8 mouse cellular contexts compared by ENCODE assay signal in the genomic region with DNA sequence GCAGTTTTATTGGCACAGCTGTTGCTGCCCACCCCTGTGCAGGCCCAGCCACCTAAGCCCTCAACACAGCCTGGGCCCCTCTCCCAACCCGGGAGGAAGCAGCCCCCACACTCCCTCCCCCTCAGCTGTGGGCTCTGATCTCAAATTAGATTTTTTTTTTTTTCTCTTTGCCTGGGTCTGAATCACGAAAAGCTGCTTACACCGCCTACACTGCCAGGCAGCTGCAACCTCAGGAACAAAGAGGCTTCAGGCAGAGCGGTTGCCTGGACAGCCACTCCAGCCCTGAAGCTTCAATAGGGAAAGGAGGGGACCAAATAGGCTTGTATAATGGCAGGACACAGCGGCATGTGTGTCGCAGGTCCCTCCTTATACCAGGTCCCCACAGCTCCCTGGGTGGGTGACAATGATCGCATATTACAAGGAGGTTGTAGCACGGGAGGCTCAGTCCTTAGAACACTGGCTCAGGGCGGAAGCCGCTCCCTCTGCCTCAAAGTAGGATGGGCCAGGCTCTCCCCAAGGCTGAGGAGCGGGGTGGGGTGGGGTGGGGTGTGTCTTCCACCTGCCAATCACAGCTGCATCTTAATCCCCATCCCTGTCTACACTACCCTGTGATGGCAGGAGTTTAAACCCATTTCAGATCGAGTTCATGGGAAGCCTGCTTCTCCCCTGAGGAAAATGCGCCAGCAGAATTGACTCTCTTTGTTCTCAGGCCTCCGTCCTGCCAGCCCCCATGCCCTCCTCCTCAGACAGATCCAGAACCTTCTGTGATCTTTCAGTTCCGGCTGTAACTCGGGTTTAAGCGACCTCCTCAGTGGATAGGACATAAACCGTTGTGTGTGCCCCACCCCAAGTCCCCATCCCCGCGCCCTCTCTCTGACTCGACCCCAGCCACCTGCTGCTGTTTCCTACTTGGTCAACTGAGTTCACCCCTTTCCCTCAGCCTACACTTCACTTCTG. TPM values are rescaled to one million over a fixed set of nuclear protein-coding genes. Genes with fewer than 3 reads are reported as not detected.
DNase-seq lines count a peak whose midpoint lies in the region; ATAC-seq and TF ChIP-seq lines count a peak whose summit lies in the region.

No protein-coding gene starts in this region.

- H3K4me2 ChIP-seq in heart, embryonic 14.5 days (ENCODE audit: low read length), result peak overlapping the region; percentile 40; the same call in 1 of the 2 replicates
- H3K4me2 ChIP-seq in midbrain, embryonic 16.5 days (ENCODE audit: low read length), result peak overlapping the region; percentile 48

- WGBS in heart, embryonic 14.5 days, result 37% methylated on average over 21 of the region's 21 CpGs
- WGBS in heart, adult 2 months, result 43% methylated on average over 21 of the region's 21 CpGs
- WGBS in midbrain, embryonic 16.5 days, result 3% methylated on average over 21 of the region's 21 CpGs
- WGBS in thymus, adult 2 months, result 2% methylated on average over 21 of the region's 21 CpGs

- TF ChIP-seq EP300 in heart, adult 2 months (IDR thresholded peaks at IDR 0.05; ENCODE audit: insufficient read depth, low read depth, low read length), result no peak

- peak overlapping the region; percentile 41; the same call in 1 of the 2 replicates for H3K9ac ChIP-seq in heart, embryonic 14.5 days (ENCODE audit: low read length)
- no peak overlapping the region for H3K9ac ChIP-seq in heart, adult 2 months (ENCODE audit: low read depth, low read length)
- peak overlapping the region; percentile 69 for H3K9ac ChIP-seq in midbrain, embryonic 16.5 days (ENCODE audit: low read depth, low read length)

- H3K79me2 ChIP-seq in heart, adult 2 months (replicated peaks; ENCODE audit: control insufficient read depth, insufficient read depth, low read length), result no peaks in the 10 kb centered on the region

- H3K4me3 ChIP-seq in heart, embryonic 14.5 days (ENCODE audit: control insufficient read depth in 1 of 2, insufficient read depth in 1 of 2, low read depth in 1 of 2, low read length in 2 of 2), result no peak overlapping the region
- H3K4me3 ChIP-seq in heart, adult 2 months, result no peak overlapping the region
- H3K4me3 ChIP-seq in left cerebral cortex, adult 2 months, result peak overlapping the region; percentile 39; the same call in 1 of the 2 replicates
- peak overlapping the region; percentile 11 for H3K4me3 ChIP-seq in midbrain, embryonic 16.5 days (ENCODE audit: low read depth, low read length)
- H3K4me3 ChIP-seq in thymus, adult 2 months (ENCODE audit: control insufficient read depth, insufficient read depth, low read length), result peak overlapping the region; percentile 30

- ATAC-seq in heart, embryonic 14.5 days (ENCODE audit: insufficient number of reproducible peaks, insufficient read depth, low FRiP score, low read depth), result no peak
- peak; percentile 92 for ATAC-seq in midbrain, embryonic 16.5 days
- ATAC-seq in monocyte, adult 5-6 weeks (replicated peaks; ENCODE audit: insufficient number of reproducible peaks, low FRiP score, low TSS enrichment, poor library complexity, severe bottlenecking), result no peak

- H3K4me1 ChIP-seq in heart, embryonic 14.5 days (ENCODE audit: control insufficient read depth in 2 of 2, insufficient read depth in 2 of 2, low read length in 2 of 2), result peaks cover 11 to 12% of the 10 kb centered on the region in 2 experiments
- H3K4me1 ChIP-seq in heart, adult 2 months (ENCODE audit: control insufficient read depth, insufficient read depth, low read length), result no peaks in the 10 kb centered on the region
- H3K4me1 ChIP-seq in midbrain, embryonic 16.5 days (ENCODE audit: control insufficient read depth, insufficient read depth, low read length), result peaks cover 14% of the 10 kb centered on the region
- peaks cover 55% of the 10 kb centered on the region for H3K4me1 ChIP-seq in thymus, adult 2 months (replicated peaks; ENCODE audit: control insufficient read depth, insufficient read depth, low read length)

- TF ChIP-seq CTCF in heart, adult 2 months (IDR thresholded peaks at IDR 0.05), result no peak
- TF ChIP-seq CTCF in left cerebral cortex, adult 2 months (IDR thresholded peaks at IDR 0.05), result no peak
- TF ChIP-seq CTCF in thymus, adult 2 months (IDR thresholded peaks at IDR 0.05; ENCODE audit: borderline replicate concordance, control insufficient read depth, extremely low read depth, insufficient read depth, low read length, poor library complexity), result no peak

- peak overlapping the region in 1 of 2 experiments; percentile 33; a peak in 1 of 4 replicates for H3K27ac ChIP-seq in heart, embryonic 14.5 days (replicated peaks in 1 of 2; ENCODE audit: control insufficient read depth in 1 of 2, insufficient read depth in 1 of 2, low read depth in 2 of 2, low read length in 2 of 2)
- H3K27ac ChIP-seq in heart, adult 2 months, result no peak overlapping the region
- H3K27ac ChIP-seq in left cerebral cortex, adult 2 months, result peak overlapping the region; percentile 98
- H3K27ac ChIP-seq in midbrain, embryonic 16.5 days (ENCODE audit: low read length), result peak overlapping the region; percentile 95
- peak overlapping the region; percentile 90 for H3K27ac ChIP-seq in thymus, adult 2 months (ENCODE audit: control insufficient read depth, insufficient read depth, low read length)

- no peaks in the 10 kb centered on the region for H3K36me3 ChIP-seq in heart, embryonic 14.5 days (ENCODE audit: control insufficient read depth, insufficient read depth, low read length)
- H3K36me3 ChIP-seq in heart, adult 2 months (ENCODE audit: control insufficient read depth, insufficient read depth, low read length), result no peaks in the 10 kb centered on the region
- no peaks in the 10 kb centered on the region for H3K36me3 ChIP-seq in midbrain, embryonic 16.5 days (ENCODE audit: control insufficient read depth, insufficient read depth, low read length)
- no peaks in the 10 kb centered on the region for H3K36me3 ChIP-seq in thymus, adult 2 months (ENCODE audit: control insufficient read depth, insufficient read depth, low read length)

- intact Hi-C loops in heart, adult 2 months (cut with DNase I), result no loop called here
- intact Hi-C loops in left cerebral cortex, adult 2 months (cut with DNase I), result loop anchor here (1.0 kb wide), 1 partner anchor 93 kb away; no protein-coding TSS in a partner anchor

- H3K27me3 ChIP-seq in heart, embryonic 14.5 days (ENCODE audit: control insufficient read depth, insufficient read depth, low read length), result no peaks in the 10 kb centered on the region
- no peaks in the 10 kb centered on the region; the same call in 1 of the 2 replicates for H3K27me3 ChIP-seq in heart, adult 2 months (ENCODE audit: control insufficient read depth, insufficient read depth, low read length)
- H3K27me3 ChIP-seq in midbrain, embryonic 16.5 days (ENCODE audit: control insufficient read depth, insufficient read depth, low read depth, low read length), result no peaks in the 10 kb centered on the region
- no peaks in the 10 kb centered on the region for H3K27me3 ChIP-seq in thymus, adult 2 months (ENCODE audit: control insufficient read depth, insufficient read depth, low read length)

- no peak for TF ChIP-seq POLR2A in heart, adult 2 months (IDR thresholded peaks at IDR 0.05; ENCODE audit: insufficient read depth, low read depth, low read length)
- TF ChIP-seq POLR2A in thymus, adult 2 months (IDR thresholded peaks at IDR 0.05; ENCODE audit: control insufficient read depth, extremely low read depth, insufficient read depth, low read length, poor library complexity), result 0 out of 2 replicates have a peak, but pooled peaks have one; percentile 34

- no peak for DNase-seq in heart, adult 2 months
- DNase-seq in brain, embryonic 18.5 days (ENCODE audit: low read depth, low spot score), result peak; percentile 61
- DNase-seq in frontal cortex, adult 2 months (ENCODE audit: extremely low spot score in 1 of 2, low spot score in 1 of 2), result peak; percentile 83 to 84
- peak; percentile 76 for DNase-seq in left cerebral cortex, adult 2 months (ENCODE audit: extremely low spot score in 1 of 2, low spot score in 2 of 2)
- peak; percentile 78 for DNase-seq in thymus, adult 2 months

- H3K9me3 ChIP-seq in heart, embryonic 14.5 days (ENCODE audit: control insufficient read depth, low read length), result no peaks in the 10 kb centered on the region
- H3K9me3 ChIP-seq in midbrain, embryonic 16.5 days (replicated peaks; ENCODE audit: control insufficient read depth, low read length, poor library complexity, severe bottlenecking), result no peaks in the 10 kb centered on the region

RNA-seq across cellular contexts. Expression of a gene that starts 20.2 kb away (rescaled TPM):
- not detected in 2 replicates for polyA plus RNA-seq in heart, embryonic 14.5 days (2014; fragmentation: Nextera tagmentation; extraction: Ambion mirVana)
- total RNA-seq in heart, adult 2 months (2021), result not detected
- not detected in 2 replicates for polyA plus RNA-seq in heart, adult 2 months (2012; rRNA removed)
- polyA plus RNA-seq in frontal cortex, adult 2 months (2012; rRNA removed), result not detected in 2 replicates
- total RNA-seq in left cerebral cortex, adult 2 months (2021), result not detected
- polyA plus RNA-seq in midbrain, embryonic 16.5 days (2015; fragmentation: Nextera tagmentation; extraction: Ambion mirVana), result 0.26 TPM in 1 of 2 replicates, not detected in the other
- polyA plus RNA-seq in thymus, adult 2 months (2012; rRNA removed), result not detected in 2 replicates
- not detected in 3 replicates for total RNA-seq in monocyte, adult 5-6 weeks (2017)

RNA-seq across cellular contexts. Expression of a gene that starts 28.6 kb away (rescaled TPM):
- 1.1 and 1.4 TPM in 2 replicates for polyA plus RNA-seq in heart, embryonic 14.5 days (2014; fragmentation: Nextera tagmentation; extraction: Ambion mirVana)
- total RNA-seq in heart, adult 2 months (2021), result under 1 TPM; 0.55 to 0.63 TPM
- polyA plus RNA-seq in heart, adult 2 months (2012; rRNA removed), result 0.64 and 1.1 TPM in 2 replicates
- 0.04 TPM in 1 of 2 replicates, not detected in the other for polyA plus RNA-seq in frontal cortex, adult 2 months (2012; rRNA removed)
- total RNA-seq in left cerebral cortex, adult 2 months (2021), result not detected
- 0.08 TPM in 1 of 2 replicates, not detected in the other for polyA plus RNA-seq in midbrain, embryonic 16.5 days (2015; fragmentation: Nextera tagmentation; extraction: Ambion mirVana)
- polyA plus RNA-seq in thymus, adult 2 months (2012; rRNA removed), result 1.3 and 1.5 TPM in 2 replicates
- total RNA-seq in monocyte, adult 5-6 weeks (2017), result 0.48 to 0.49 TPM in 2 of 3 replicates, not detected in the other

Comparison
In these comparisons a context has a peak if more than half of its experiments do, and no peak if none do; other contexts are left out.
1. H3K4me3 ChIP-seq: peak in left cerebral cortex, adult 2 months (single experiment), midbrain, embryonic 16.5 days (single experiment) and thymus, adult 2 months (single experiment); none in heart, embryonic 14.5 days (0 of 2) and heart, adult 2 months (single experiment).
2. DNase-seq: peak in brain, embryonic 18.5 days (single experiment), frontal cortex, adult 2 months (2 of 2), left cerebral cortex, adult 2 months (2 of 2) and thymus, adult 2 months (single experiment); none in heart, adult 2 months (0 of 2).